Mouse (Mus musculus): ENCODE measurements at regions not wholly inside any gene's neighbourhood (a gene's known extent, or its start where the extent isn't known, plus 50 kb on each side); places are given as distances from the start of the nearest gene placed in this dataset.

GRCm38 (mm10) chr14:61985575-61985974 lies 306.8 kb upstream of the Rnaseh2b start:
- no peak for DNase-seq (ENCODE audit: inconsistent age in 2 of 2, low spot score in 1 of 2)

- no peak for DNase-seq (ENCODE audit: inconsistent age in 2 of 2, low spot score in 1 of 2)
Observed at GRCm38 (mm10) chr14:61986203-61986602, 306.2 kb upstream of the Rnaseh2b start.

- DNase-seq (ENCODE audit: inconsistent age in 2 of 2, low spot score in 1 of 2) = no peak
Observed at GRCm38 (mm10) chr14:61995253-61995652, 297.1 kb upstream of the Rnaseh2b start.

GRCm38 (mm10) chr14:61997736-61998135 lies 294.7 kb upstream of the Rnaseh2b start:
- DNase-seq (ENCODE audit: inconsistent age in 2 of 2, low spot score in 1 of 2) = no peak

GRCm38 (mm10) chr14:61998259-61998658 lies 294.1 kb upstream of the Rnaseh2b start:
- DNase-seq (ENCODE audit: inconsistent age in 2 of 2, low spot score in 1 of 2) = no peak

- DNase-seq (ENCODE audit: inconsistent age in 2 of 2, low spot score in 1 of 2) = no peak
Observed at GRCm38 (mm10) chr14:62001481-62001949, 290.9 kb upstream of the Rnaseh2b start.

- no peak for DNase-seq (ENCODE audit: inconsistent age in 2 of 2, low spot score in 1 of 2)
Observed at GRCm38 (mm10) chr14:62002131-62002530, 290.3 kb upstream of the Rnaseh2b start.

GRCm38 (mm10) chr14:62003013-62003781 lies 289.2 kb upstream of the Rnaseh2b start:
- DNase-seq (ENCODE audit: inconsistent age in 2 of 2, low spot score in 1 of 2) = no peak

GRCm38 (mm10) chr14:62003797-62004196 lies 288.6 kb upstream of the Rnaseh2b start:
- DNase-seq (ENCODE audit: inconsistent age in 2 of 2, low spot score in 1 of 2) = no peak

GRCm38 (mm10) chr14:62008707-62009106 lies 283.7 kb upstream of the Rnaseh2b start:
- DNase-seq (ENCODE audit: inconsistent age in 2 of 2, low spot score in 1 of 2) = no peak

- DNase-seq (ENCODE audit: inconsistent age in 2 of 2, low spot score in 1 of 2) = no peak
Observed at GRCm38 (mm10) chr14:62018804-62019203, 273.6 kb upstream of the Rnaseh2b start.

GRCm38 (mm10) chr14:62020996-62021395 lies 271.4 kb upstream of the Rnaseh2b start:
- DNase-seq (ENCODE audit: inconsistent age in 2 of 2, low spot score in 1 of 2) = no peak

GRCm38 (mm10) chr14:62022193-62022592 lies 270.2 kb upstream of the Rnaseh2b start:
- peak in 1 of 2 experiments; percentile 31 for DNase-seq (ENCODE audit: inconsistent age in 2 of 2, low spot score in 1 of 2)

- no peak for DNase-seq (ENCODE audit: inconsistent age in 2 of 2, low spot score in 1 of 2)
Observed at GRCm38 (mm10) chr14:62023022-62023421, 269.4 kb upstream of the Rnaseh2b start.

- no peak for DNase-seq (ENCODE audit: inconsistent age in 2 of 2, low spot score in 1 of 2)
Observed at GRCm38 (mm10) chr14:62027751-62028279, 264.6 kb upstream of the Rnaseh2b start.

GRCm38 (mm10) chr14:62030059-62030458 lies 262.3 kb upstream of the Rnaseh2b start:
- no peak for DNase-seq (ENCODE audit: inconsistent age in 2 of 2, low spot score in 1 of 2)

GRCm38 (mm10) chr14:62033661-62034060 lies 258.7 kb upstream of the Rnaseh2b start:
- DNase-seq (ENCODE audit: inconsistent age in 2 of 2, low spot score in 1 of 2) = no peak

GRCm38 (mm10) chr14:62034664-62035063 lies 257.7 kb upstream of the Rnaseh2b start:
- no peak for DNase-seq (ENCODE audit: inconsistent age in 2 of 2, low spot score in 1 of 2)

GRCm38 (mm10) chr14:62035416-62035815 lies 257.0 kb upstream of the Rnaseh2b start:
- no peak for DNase-seq (ENCODE audit: inconsistent age in 2 of 2, low spot score in 1 of 2)

GRCm38 (mm10) chr14:62037514-62037913 lies 254.9 kb upstream of the Rnaseh2b start:
- no peak for DNase-seq (ENCODE audit: inconsistent age in 2 of 2, low spot score in 1 of 2)

- DNase-seq (ENCODE audit: inconsistent age in 2 of 2, low spot score in 1 of 2) = no peak
Observed at GRCm38 (mm10) chr14:62037917-62038316, 254.5 kb upstream of the Rnaseh2b start.

GRCm38 (mm10) chr14:62042305-62043116 lies 249.9 kb upstream of the Rnaseh2b start:
- peak; percentile 48 to 89 for DNase-seq (ENCODE audit: inconsistent age in 2 of 2, low spot score in 1 of 2)

Measured in adrenal gland, adult (tissue).